Mouse (Mus musculus) lung, adult 2 months (tissue): Measurements from ENCODE around the gene Dtnb.

ENCODE experiments used
- CTCF ChIP-seq: fragments of 200-500 bp; IDR thresholded peaks from 2 replicates; pipeline ENCODE4 v1.5.1; 2011; ENCODE audit warnings: mild to moderate bottlenecking, low read length, control low read depth; ENCODE audit not compliant: insufficient read depth
- POLR2A ChIP-seq: fragments of 200-500 bp; IDR thresholded peaks from 2 replicates; pipeline ENCODE4 v1.6.1; 2011; ENCODE audit warnings: low read depth, mild to moderate bottlenecking, control low read depth, low read length, borderline replicate concordance; ENCODE audit errors: extremely low read depth

DNA sequence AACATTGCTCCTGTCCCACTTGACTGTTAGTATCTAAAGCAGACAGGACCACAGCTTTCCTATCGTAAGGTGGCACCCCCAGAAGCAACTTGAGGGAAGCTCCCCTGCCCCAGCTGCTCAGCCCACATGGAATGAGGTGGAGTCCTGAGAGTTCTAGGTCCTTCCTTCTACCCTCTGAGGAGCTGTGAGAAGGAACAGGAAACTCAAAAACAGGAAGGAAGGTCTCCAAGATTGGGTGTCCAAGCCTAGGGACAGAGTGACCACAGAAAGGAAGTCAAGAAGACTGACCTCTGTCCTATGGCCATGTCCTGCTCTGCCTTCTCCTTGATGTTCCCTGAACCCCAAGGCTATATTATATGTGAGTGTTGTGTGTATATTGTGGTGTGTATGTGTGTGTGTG lies 227.4 kb downstream of the Dtnb start:
- TF ChIP-seq POLR2A (no peak), CTCF (no peak)
